Comparison of ENCODE assay signal across 8 mouse cellular contexts in the genomic region with DNA sequence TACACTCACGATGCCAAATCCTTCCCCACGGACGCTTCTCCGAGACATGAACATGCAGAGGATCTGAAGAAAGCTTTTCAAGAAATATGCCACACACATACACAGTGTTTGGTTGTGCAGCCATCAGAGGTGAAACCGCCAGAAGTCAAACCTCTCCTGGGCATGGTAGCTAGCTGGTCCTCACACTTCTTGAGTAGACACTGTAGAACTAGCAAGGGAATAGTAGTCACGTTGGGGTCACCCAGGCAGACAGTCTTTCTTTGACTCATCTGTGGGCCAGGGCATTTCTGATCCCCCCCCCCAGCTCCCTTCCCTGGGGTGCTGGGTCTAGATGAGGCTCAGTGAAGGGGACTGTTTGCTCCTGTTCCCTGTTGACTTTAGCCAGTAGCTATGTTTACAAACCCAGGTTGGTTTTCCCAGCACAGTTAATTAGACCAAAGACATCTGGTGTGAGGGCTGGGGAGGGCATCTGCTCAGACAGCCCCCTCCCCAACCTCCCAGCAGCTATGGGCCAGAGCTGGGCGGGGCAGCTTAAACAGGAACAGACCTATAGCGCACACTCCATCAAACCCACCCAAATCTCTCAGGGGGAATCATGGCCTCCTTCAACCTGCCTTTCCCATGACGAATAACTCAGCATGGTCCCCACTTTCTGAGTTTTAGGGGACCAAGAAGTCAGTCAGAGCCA. TPM values are rescaled to one million over a fixed set of nuclear protein-coding genes. Genes with fewer than 3 reads are reported as not detected.
DNase-seq lines count a peak whose midpoint lies in the region; ATAC-seq and TF ChIP-seq lines count a peak whose summit lies in the region.

No protein-coding gene starts in this region.

- intact Hi-C loops in gastrocnemius, adult 2 months (cut with DNase I): no loop called here

- peak overlapping the region; percentile 1; the same call in 1 of the 2 replicates for H3K4me2 ChIP-seq in neural tube, embryonic 11.5 days (ENCODE audit: low read depth)
- peak overlapping the region; percentile 83 for H3K4me2 ChIP-seq in liver, embryonic 11.5 days
- peak overlapping the region; percentile 92 for H3K4me2 ChIP-seq in stomach, embryonic 15.5 days

- no peak overlapping the region for H3K9ac ChIP-seq in neural tube, embryonic 11.5 days (ENCODE audit: low read length)
- H3K9ac ChIP-seq in liver, embryonic 11.5 days (ENCODE audit: low read depth, low read length): peak overlapping the region; percentile 81; the same call in 1 of the 2 replicates
- peak overlapping the region; percentile 32; the same call in 1 of the 2 replicates for H3K9ac ChIP-seq in stomach, embryonic 15.5 days

- WGBS in neural tube, embryonic 11.5 days: 45% methylated on average over 9 of the region's 9 CpGs
- 50% methylated on average over 9 of the region's 9 CpGs for WGBS in liver, embryonic 11.5 days
- WGBS in stomach, embryonic 15.5 days: 53% methylated on average over 9 of the region's 9 CpGs

- no peak for ATAC-seq in neural tube, embryonic 11.5 days (ENCODE audit: insufficient read depth, low FRiP score, low TSS enrichment)
- ATAC-seq in liver, embryonic 11.5 days (replicated peaks; ENCODE audit: low FRiP score): peak; percentile 16
- no peak for ATAC-seq in stomach, embryonic 15.5 days (ENCODE audit: insufficient read depth, low FRiP score, low read depth)

- no peak for TF ChIP-seq CTCF in gastrocnemius, adult 2 months (IDR thresholded peaks at IDR 0.05)

- H3K4me3 ChIP-seq in gastrocnemius, adult 2 months: peak overlapping the region; percentile 96
- H3K4me3 ChIP-seq in neural tube, embryonic 11.5 days (ENCODE audit: low read depth, low read length): no peak overlapping the region
- peak overlapping the region; percentile 78 for H3K4me3 ChIP-seq in liver, embryonic 11.5 days (ENCODE audit: low read depth, low read length)
- peak overlapping the region; percentile 92; the same call in 1 of the 2 replicates for H3K4me3 ChIP-seq in stomach, embryonic 15.5 days (replicated peaks)

- H3K27me3 ChIP-seq in neural tube, embryonic 11.5 days (ENCODE audit: control insufficient read depth, insufficient read depth, low read length): 0 out of 2 replicates have a peak, but pooled peaks cover 2% of the 10 kb centered on the region
- peaks cover 29% of the 10 kb centered on the region for H3K27me3 ChIP-seq in liver, embryonic 11.5 days (replicated peaks; ENCODE audit: control insufficient read depth, insufficient read depth, low read length)
- no peaks in the 10 kb centered on the region for H3K27me3 ChIP-seq in stomach, embryonic 15.5 days (replicated peaks)

- H3K9me3 ChIP-seq in neural tube, embryonic 11.5 days (ENCODE audit: control insufficient read depth, low read length): no peaks in the 10 kb centered on the region
- no peaks in the 10 kb centered on the region for H3K9me3 ChIP-seq in liver, embryonic 11.5 days (ENCODE audit: control insufficient read depth, low read length)
- no peaks in the 10 kb centered on the region for H3K9me3 ChIP-seq in stomach, embryonic 15.5 days

- peak overlapping the region; percentile 94 for H3K27ac ChIP-seq in gastrocnemius, adult 2 months
- H3K27ac ChIP-seq in neural tube, embryonic 11.5 days (ENCODE audit: low read depth, low read length): no peak overlapping the region
- H3K27ac ChIP-seq in liver, embryonic 11.5 days (ENCODE audit: low read depth, low read length): peak overlapping the region; percentile 89
- H3K27ac ChIP-seq in stomach, embryonic 15.5 days: peak overlapping the region; percentile 82

- no peak for DNase-seq in gastrocnemius, adult 2 months
- no peak for DNase-seq in gastrocnemius, adult 8-10 months (ENCODE audit: low spot score in 2 of 2)
- DNase-seq in neural tube, embryonic 11.5 days (ENCODE audit: low spot score): no peak
- DNase-seq in neural tube, embryonic 10.5 days (ENCODE audit: extremely low spot score, low spot score): no peak
- DNase-seq in liver, embryonic 11.5 days (ENCODE audit: low spot score): no peak
- no peak for DNase-seq in natural killer cell, adult 2 months (ENCODE audit: low spot score in 2 of 2)
- no peak for DNase-seq in left cerebral cortex, adult 8-10 months (ENCODE audit: low spot score in 2 of 2)

- no peaks in the 10 kb centered on the region; the same call in 1 of the 2 replicates for H3K36me3 ChIP-seq in neural tube, embryonic 11.5 days (ENCODE audit: control insufficient read depth, insufficient read depth, low read length)
- no peaks in the 10 kb centered on the region for H3K36me3 ChIP-seq in liver, embryonic 11.5 days (ENCODE audit: control insufficient read depth, insufficient read depth, low read length)
- H3K36me3 ChIP-seq in stomach, embryonic 15.5 days: no peaks in the 10 kb centered on the region

- peaks cover 14% of the 10 kb centered on the region for H3K4me1 ChIP-seq in neural tube, embryonic 11.5 days (ENCODE audit: control insufficient read depth, insufficient read depth, low read length)
- H3K4me1 ChIP-seq in liver, embryonic 11.5 days (replicated peaks; ENCODE audit: control insufficient read depth, insufficient read depth, low read length): peaks cover 12% of the 10 kb centered on the region
- H3K4me1 ChIP-seq in stomach, embryonic 15.5 days: peaks cover 37% of the 10 kb centered on the region

RNA-seq across cellular contexts. Expression of a gene that starts 1.7 kb away (rescaled TPM):
- total RNA-seq in gastrocnemius, adult 2 months (2021): 100 to 1,000 TPM in 1 of 2 experiments, 10 to 100 TPM in 1; 96.3 to 115 TPM
- total RNA-seq in gastrocnemius, adult 8-10 months (2022): 100 to 1,000 TPM in 2 of 4 experiments, 10 to 100 TPM in 2; 85.3 to 139 (median 108) TPM
- 15.5 and 17.5 TPM in 2 replicates for polyA plus RNA-seq in neural tube, embryonic 11.5 days (2014; fragmentation: Nextera tagmentation; extraction: Ambion mirVana)
- 14.3 and 19.4 TPM in 2 replicates for polyA plus RNA-seq in liver, embryonic 11.5 days (2014; fragmentation: Nextera tagmentation; extraction: Ambion mirVana)
- 24.6 and 29.7 TPM in 2 replicates for polyA plus RNA-seq in stomach, embryonic 15.5 days (2015; fragmentation: Nextera tagmentation; extraction: Ambion mirVana)
- total RNA-seq in left cerebral cortex, adult 8-10 months (2022): 10 to 100 TPM; 13.1 to 16.5 (median 14.4) TPM

Comparison
In these comparisons a context has a peak if more than half of its experiments do, and no peak if none do; other contexts are left out.
1. H3K4me2 ChIP-seq: peak in every context shown above with its lines; median percentile 92 in stomach, embryonic 15.5 days; 83 in liver, embryonic 11.5 days; 1 in neural tube, embryonic 11.5 days.
2. RNA of a gene that starts 1.7 kb away (total RNA-seq): 85.3 to 139 TPM in gastrocnemius, adult 8-10 months and 96.3 to 115 TPM in gastrocnemius, adult 2 months; 13.1 to 16.5 TPM in left cerebral cortex, adult 8-10 months; every median in the first group is over 4 times any median in the second.